In the genomic region with DNA sequence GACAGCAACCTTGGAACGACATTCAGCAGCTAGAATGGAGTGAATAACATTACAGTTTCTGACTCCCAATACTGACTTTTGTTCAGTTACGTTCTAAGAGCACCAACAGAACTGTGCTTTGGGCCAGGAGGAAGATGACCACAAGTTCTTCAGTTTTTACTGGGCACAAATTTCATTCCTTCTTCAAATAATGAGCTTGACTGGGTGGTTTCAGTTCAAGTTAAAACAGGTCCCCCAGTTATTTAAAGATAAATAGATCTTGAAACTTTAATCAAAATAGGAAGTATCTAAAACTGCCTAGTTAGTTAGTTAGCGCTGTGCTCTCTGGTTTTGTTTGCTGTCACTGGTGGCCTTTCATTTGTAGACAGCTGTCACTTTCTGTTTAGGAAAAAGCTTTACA, we compare ENCODE assay signal across 10 mouse cellular contexts. TPM values are rescaled to one million over a fixed set of nuclear protein-coding genes. Genes with fewer than 3 reads are reported as not detected.
DNase-seq lines count a peak whose midpoint lies in the region; ATAC-seq and TF ChIP-seq lines count a peak whose summit lies in the region.
"Had no signal": no experiment of that assay in that cellular context is flagged by ENCODE, and none has a peak within 500 bp of the region (broad histone marks: within the 10 kb centered on the region; RNA-seq: fewer than 3 reads in every experiment).

No protein-coding gene starts in this region.

- peaks cover 2% of the 10 kb centered on the region for H3K79me2 ChIP-seq in heart, adult 2 months (replicated peaks; ENCODE audit: control insufficient read depth, insufficient read depth, low read length)

- H3K36me3 ChIP-seq in heart, adult 2 months (ENCODE audit: control insufficient read depth, insufficient read depth, low read length), result peaks cover 9% of the 10 kb centered on the region
- H3K36me3 ChIP-seq in spleen, adult 2 months (ENCODE audit: control insufficient read depth, insufficient read depth, low read length), result peaks cover 1% of the 10 kb centered on the region; the same call in 1 of the 2 replicates
- no peaks in the 10 kb centered on the region for H3K36me3 ChIP-seq in liver, embryonic 13.5 days
- no peaks in the 10 kb centered on the region for H3K36me3 ChIP-seq in stomach, embryonic 15.5 days
- H3K36me3 ChIP-seq: limb, embryonic 12.5 days had no signal

- TF ChIP-seq POLR2A in heart, adult 2 months (IDR thresholded peaks at IDR 0.05; ENCODE audit: insufficient read depth, low read depth, low read length), result no peak
- TF ChIP-seq POLR2A in spleen, adult 2 months (IDR thresholded peaks at IDR 0.05; ENCODE audit: low read depth, low read length), result no peak

- no peak for TF ChIP-seq EP300 in heart, adult 2 months (IDR thresholded peaks at IDR 0.05; ENCODE audit: insufficient read depth, low read depth, low read length)

- peak overlapping the region; percentile 62; the same call in 1 of the 2 replicates for H3K27ac ChIP-seq in heart, adult 2 months
- H3K27ac ChIP-seq in spleen, adult 2 months (ENCODE audit: insufficient read depth, low read length), result peak overlapping the region; percentile 95
- H3K27ac ChIP-seq in liver, embryonic 13.5 days, result peak overlapping the region; percentile 70
- H3K27ac ChIP-seq in stomach, embryonic 15.5 days, result peak overlapping the region; percentile 85

- no peak overlapping the region for H3K9ac ChIP-seq in heart, adult 2 months (ENCODE audit: low read depth, low read length)
- H3K9ac ChIP-seq in liver, embryonic 13.5 days, result no peak overlapping the region
- no peak overlapping the region for H3K9ac ChIP-seq in stomach, embryonic 15.5 days
- H3K9ac ChIP-seq: limb, embryonic 12.5 days had no signal

- no peak for TF ChIP-seq CTCF in heart, adult 2 months (IDR thresholded peaks at IDR 0.05)
- TF ChIP-seq CTCF in spleen, adult 2 months (IDR thresholded peaks at IDR 0.05; ENCODE audit: extremely low read depth, insufficient read depth, insufficient read length, insufficient replicate concordance), result no peak

- H3K4me3 ChIP-seq in heart, adult 2 months, result no peak overlapping the region
- H3K4me3 ChIP-seq in spleen, adult 2 months (ENCODE audit: extremely low read depth, insufficient read depth, insufficient read length), result peak overlapping the region; percentile 26
- H3K4me3 ChIP-seq in liver, embryonic 13.5 days (replicated peaks), result no peak overlapping the region
- no peak overlapping the region for H3K4me3 ChIP-seq in stomach, embryonic 15.5 days (replicated peaks)
- H3K4me3 ChIP-seq: limb, embryonic 12.5 days had no signal

- no peaks in the 10 kb centered on the region for H3K27me3 ChIP-seq in heart, adult 2 months (ENCODE audit: control insufficient read depth, insufficient read depth, low read length)
- no peaks in the 10 kb centered on the region for H3K27me3 ChIP-seq in spleen, adult 2 months (ENCODE audit: control insufficient read depth, insufficient read depth, low read length)
- H3K27me3 ChIP-seq in liver, embryonic 13.5 days, result no peaks in the 10 kb centered on the region
- H3K27me3 ChIP-seq in stomach, embryonic 15.5 days (replicated peaks), result no peaks in the 10 kb centered on the region
- H3K27me3 ChIP-seq: limb, embryonic 12.5 days had no signal

- WGBS in heart, adult 2 months, result 58% methylated on average over 3 of the region's 3 CpGs
- 7% methylated on average over 3 of the region's 3 CpGs for WGBS in spleen, adult 2 months
- WGBS in liver, embryonic 13.5 days (ENCODE audit: insufficient replicate concordance), result 35% methylated on average over 3 of the region's 3 CpGs
- WGBS in stomach, embryonic 15.5 days, result 36% methylated on average over 3 of the region's 3 CpGs

- ATAC-seq in liver, embryonic 13.5 days (ENCODE audit: low read depth), result no peak
- ATAC-seq in stomach, embryonic 15.5 days (ENCODE audit: insufficient read depth, low FRiP score, low read depth), result no peak

- peak overlapping the region; percentile 57 for H3K4me2 ChIP-seq in liver, embryonic 13.5 days
- peak overlapping the region; percentile 45 for H3K4me2 ChIP-seq in stomach, embryonic 15.5 days

- no peaks in the 10 kb centered on the region for H3K9me3 ChIP-seq in liver, embryonic 13.5 days (replicated peaks)
- no peaks in the 10 kb centered on the region for H3K9me3 ChIP-seq in stomach, embryonic 15.5 days
- H3K9me3 ChIP-seq: limb, embryonic 12.5 days had no signal

- no peak for DNase-seq in heart, adult 2 months
- no peak for DNase-seq in heart, postnatal 4 days
- DNase-seq in spleen, adult 2 months (ENCODE audit: low read depth in 1 of 2, low spot score in 2 of 2), result no peak
- DNase-seq in spleen, postnatal 14 days (ENCODE audit: low spot score in 2 of 2), result no peak
- no peak for DNase-seq in liver, embryonic 13.5 days
- DNase-seq in right cerebral cortex, postnatal 36 days (ENCODE audit: low spot score in 2 of 2), result no peak
- DNase-seq in embryo, embryonic 10.5 days (ENCODE audit: low spot score), result no peak
- DNase-seq: adrenal gland, adult 8-10 months had no signal

- intact Hi-C loops in heart, adult 2 months (cut with DNase I), result no loop called here

- peaks cover 7% of the 10 kb centered on the region for H3K4me1 ChIP-seq in heart, adult 2 months (ENCODE audit: control insufficient read depth, insufficient read depth, low read length)
- peaks cover 10% of the 10 kb centered on the region for H3K4me1 ChIP-seq in spleen, adult 2 months (ENCODE audit: control insufficient read depth, insufficient read depth, insufficient read length)
- H3K4me1 ChIP-seq in liver, embryonic 13.5 days (replicated peaks), result peaks cover 58% of the 10 kb centered on the region
- H3K4me1 ChIP-seq in stomach, embryonic 15.5 days, result peaks cover 28% of the 10 kb centered on the region

RNA-seq across cellular contexts. Expression of a gene that starts 52.2 kb away (rescaled TPM):
- total RNA-seq in heart, adult 2 months (2021), result 10 to 100 TPM; 73.3 to 84.4 TPM
- polyA plus RNA-seq in heart, adult 2 months (2012; rRNA removed), result 26.0 and 51.1 TPM in 2 replicates
- 100 to 1,000 TPM; 103 to 107 TPM for total RNA-seq in heart, postnatal 4 days (2021)
- 12.4 and 15.0 TPM in 2 replicates for polyA plus RNA-seq in spleen, adult 2 months (2012; rRNA removed)
- 182 and 205 TPM in 2 replicates for polyA plus RNA-seq in liver, embryonic 13.5 days (2015; fragmentation: Nextera tagmentation; extraction: Ambion mirVana)
- polyA plus RNA-seq in stomach, embryonic 15.5 days (2015; fragmentation: Nextera tagmentation; extraction: Ambion mirVana), result 222 and 230 TPM in 2 replicates
